Mouse (Mus musculus) heart, postnatal 0 days (tissue): Measurements from ENCODE around the gene Cachd1.

Experiments
- CTCF ChIP-seq: IDR thresholded peaks from 2 replicates; pipeline ENCODE4 v1.5.1; 2016; ENCODE audit warnings: antibody characterized with exemption, control low read depth, low read depth
- EP300 ChIP-seq: IDR thresholded peaks from 2 replicates; pipeline ENCODE4 v1.6.1; 2016; ENCODE audit warnings: antibody characterized with exemption, low read depth

DNA sequence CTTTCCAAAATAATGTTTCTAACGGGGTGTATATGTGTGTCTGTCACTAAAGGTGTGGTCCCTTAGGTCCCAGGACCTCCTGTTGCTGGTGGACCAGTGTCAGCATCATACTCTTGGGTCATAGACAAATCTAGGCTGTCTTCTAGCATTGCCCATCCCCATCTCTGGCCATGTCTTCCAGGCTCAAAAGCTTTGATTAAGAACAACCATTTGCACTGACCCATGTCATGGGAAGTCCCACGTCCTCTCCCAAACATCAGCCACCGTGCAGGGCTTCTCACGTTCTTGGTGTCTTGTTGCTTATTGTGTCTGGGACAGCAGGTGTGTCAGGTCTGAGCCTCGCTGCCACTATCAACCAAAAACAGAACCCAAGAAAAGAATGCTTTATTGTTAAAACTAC, 219.1 kb downstream of the Cachd1 start:
- no peak for TF ChIP-seq EP300
- TF ChIP-seq CTCF = no peak
